Mouse (Mus musculus): ENCODE results near the gene Slc10a4. TPM values are rescaled to one million over a fixed set of nuclear protein-coding genes. Genes with fewer than 3 reads are reported as not detected.

The Slc10a4 gene
- polyA plus RNA-seq (2014; fragmentation: Nextera tagmentation; extraction: Ambion mirVana): 16.0 and 18.1 TPM in 2 replicates

DNA sequence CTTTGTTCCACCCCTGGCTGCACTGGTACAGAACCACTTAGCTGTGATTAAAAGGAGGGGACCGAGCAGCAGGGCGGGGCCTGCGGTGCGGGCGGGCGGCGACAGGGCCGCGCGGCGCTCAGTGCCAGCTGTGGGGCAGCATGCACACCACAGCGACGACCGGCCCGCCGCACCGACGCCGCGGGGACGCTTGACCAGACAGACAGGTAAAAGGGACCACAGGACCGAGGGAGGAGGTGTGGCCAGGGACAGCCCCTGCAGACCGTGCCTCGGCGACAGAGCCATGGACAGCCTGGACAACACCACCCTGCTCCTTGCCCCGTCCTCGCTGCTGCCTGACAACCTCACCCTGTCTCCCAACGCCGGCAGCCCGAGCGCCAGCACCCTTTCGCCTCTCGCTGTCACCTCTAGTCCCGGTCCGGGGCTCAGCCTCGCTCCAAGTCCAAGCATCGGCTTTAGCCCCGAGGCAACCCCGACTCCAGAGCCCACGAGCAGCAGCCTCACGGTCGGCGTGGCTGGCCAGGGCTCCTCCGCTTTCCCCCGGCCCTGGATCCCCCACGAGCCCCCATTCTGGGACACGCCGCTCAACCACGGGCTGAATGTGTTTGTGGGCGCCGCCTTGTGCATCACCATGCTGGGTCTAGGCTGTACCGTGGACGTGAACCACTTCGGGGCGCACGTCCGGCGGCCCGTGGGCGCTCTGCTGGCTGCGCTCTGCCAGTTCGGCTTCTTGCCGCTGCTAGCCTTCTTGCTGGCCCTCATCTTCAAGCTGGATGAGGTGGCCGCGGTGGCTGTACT is at the start of gene Slc10a4:
Slc10a4 (plus strand) TSS at position 100 of the 798 bp plus-strand sequence.
- ATAC-seq (ENCODE audit: low FRiP score) (peak; percentile 94), DNase-seq (ENCODE audit: low spot score) (peak; percentile 58)
- WGBS: 8% methylated on average over 53 of the region's 65 CpGs
- peak within 1 kb of the TSS; percentile 43 for H3K4me3 ChIP-seq (ENCODE audit: low read depth, low read length)
- no peaks in the 10 kb centered on the region for H3K9me3 ChIP-seq (ENCODE audit: control insufficient read depth, low read length)
- H3K36me3 ChIP-seq (ENCODE audit: control insufficient read depth, insufficient read depth, low read length): no peaks in the 10 kb centered on the region
- H3K4me1 ChIP-seq (replicated peaks; ENCODE audit: control insufficient read depth, insufficient read depth, low read length): no peaks in the 10 kb centered on the region
- peak within 1 kb of the TSS; percentile 55; the same call in 1 of the 2 replicates for H3K9ac ChIP-seq (ENCODE audit: low read depth, low read length)
- H3K4me2 ChIP-seq (replicated peaks; ENCODE audit: low read depth, low read length): peak within 1 kb of the TSS; percentile 59
- H3K27ac ChIP-seq (ENCODE audit: low read depth, low read length): 0 out of 2 replicates have a peak within 1 kb of the TSS, but pooled peaks have one; percentile 42
- H3K27me3 ChIP-seq (ENCODE audit: control insufficient read depth, insufficient read depth, low read length): peaks cover 15% of the 10 kb centered on the region

DNA sequence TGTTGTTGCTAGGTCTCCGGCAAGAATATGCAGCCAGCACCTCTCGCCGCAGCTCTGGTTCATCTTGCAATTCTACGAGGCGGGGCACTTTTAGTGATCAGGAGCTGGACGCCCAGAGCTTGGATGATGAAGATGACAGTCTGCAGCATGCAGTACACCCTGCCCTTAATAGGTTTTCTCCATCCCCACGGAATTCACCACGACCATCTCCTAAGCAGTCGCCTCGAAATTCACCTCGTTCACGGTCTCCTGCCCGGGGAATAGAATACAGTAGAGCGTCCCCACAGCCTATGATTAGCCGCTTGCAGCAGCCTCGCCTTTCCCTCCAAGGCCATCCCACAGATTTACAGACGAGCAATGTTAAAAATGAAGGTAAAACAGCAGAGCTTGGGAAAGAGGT is 49.4 kb upstream of the Slc10a4 start:
- no peak for ATAC-seq (ENCODE audit: low FRiP score)
- H3K9me3 ChIP-seq (ENCODE audit: control insufficient read depth, low read length): no peaks in the 10 kb centered on the region
- no peak overlapping the region for H3K9ac ChIP-seq (ENCODE audit: low read depth, low read length)
- 92% methylated on average over 17 of the region's 17 CpGs for WGBS
- no peak overlapping the region for H3K27ac ChIP-seq (ENCODE audit: low read depth, low read length)
- H3K4me3 ChIP-seq (ENCODE audit: low read depth, low read length): no peak overlapping the region
- no peaks in the 10 kb centered on the region for H3K27me3 ChIP-seq (ENCODE audit: control insufficient read depth, insufficient read depth, low read length)
- DNase-seq (ENCODE audit: low spot score): no peak
- no peak overlapping the region for H3K4me2 ChIP-seq (replicated peaks; ENCODE audit: low read depth, low read length)
- no peaks in the 10 kb centered on the region for H3K36me3 ChIP-seq (ENCODE audit: control insufficient read depth, insufficient read depth, low read length)
- H3K4me1 ChIP-seq (replicated peaks; ENCODE audit: control insufficient read depth, insufficient read depth, low read length): no peaks in the 10 kb centered on the region

- Histone ChIP-seq H3K27me3 (ENCODE audit: control insufficient read depth, insufficient read depth, low read length) (no peaks in the 10 kb centered on the region), H3K4me3 (ENCODE audit: low read depth, low read length) (no peak overlapping the region), H3K9ac (ENCODE audit: low read depth, low read length) (no peak overlapping the region), H3K36me3 (ENCODE audit: control insufficient read depth, insufficient read depth, low read length) (no peaks in the 10 kb centered on the region), H3K9me3 (ENCODE audit: control insufficient read depth, low read length) (no peaks in the 10 kb centered on the region), H3K27ac (ENCODE audit: low read depth, low read length) (no peak overlapping the region), H3K4me2 (replicated peaks; ENCODE audit: low read depth, low read length) (no peak overlapping the region), H3K4me1 (replicated peaks; ENCODE audit: control insufficient read depth, insufficient read depth, low read length) (no peaks in the 10 kb centered on the region)
- DNase-seq (ENCODE audit: low spot score) (no peak), ATAC-seq (ENCODE audit: low FRiP score) (no peak)
- WGBS: 83% methylated on average over 6 of the region's 6 CpGs
These were observed 46.6 kb upstream of the Slc10a4 start for GRCm38 (mm10) chr5:72960096-72960495.

DNA sequence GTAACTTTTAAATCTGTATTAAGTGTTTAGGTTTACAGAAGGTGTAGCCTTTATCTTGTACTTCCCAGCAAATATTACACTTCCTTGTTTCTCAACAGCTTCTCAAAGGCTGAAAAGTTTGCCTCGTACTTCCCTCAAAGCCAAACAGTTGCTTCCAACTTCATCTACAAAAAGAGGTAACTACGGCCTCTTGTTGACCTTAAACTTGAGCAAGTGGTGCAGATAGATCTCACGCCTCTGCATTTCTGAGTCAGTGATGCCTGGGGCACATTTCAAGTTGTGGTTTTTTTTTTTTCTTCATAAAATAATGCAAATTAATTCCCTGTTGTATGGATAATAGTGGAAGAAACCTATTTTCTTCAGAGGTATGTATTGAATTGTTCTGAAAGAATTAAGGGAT is 41.0 kb upstream of the Slc10a4 start:
- ATAC-seq (ENCODE audit: low FRiP score) (no peak), DNase-seq (ENCODE audit: low spot score) (no peak)
- 95% methylated on average over 3 of the region's 3 CpGs for WGBS
- Histone ChIP-seq H3K4me2 (replicated peaks; ENCODE audit: low read depth, low read length) (no peak overlapping the region), H3K9ac (ENCODE audit: low read depth, low read length) (no peak overlapping the region), H3K27me3 (ENCODE audit: control insufficient read depth, insufficient read depth, low read length) (no peaks in the 10 kb centered on the region), H3K27ac (ENCODE audit: low read depth, low read length) (no peak overlapping the region), H3K36me3 (ENCODE audit: control insufficient read depth, insufficient read depth, low read length) (0 out of 2 replicates have a peak, but pooled peaks cover 2% of the 10 kb centered on the region), H3K4me1 (replicated peaks; ENCODE audit: control insufficient read depth, insufficient read depth, low read length) (no peaks in the 10 kb centered on the region), H3K4me3 (ENCODE audit: low read depth, low read length) (no peak overlapping the region), H3K9me3 (ENCODE audit: control insufficient read depth, low read length) (no peaks in the 10 kb centered on the region)

DNA sequence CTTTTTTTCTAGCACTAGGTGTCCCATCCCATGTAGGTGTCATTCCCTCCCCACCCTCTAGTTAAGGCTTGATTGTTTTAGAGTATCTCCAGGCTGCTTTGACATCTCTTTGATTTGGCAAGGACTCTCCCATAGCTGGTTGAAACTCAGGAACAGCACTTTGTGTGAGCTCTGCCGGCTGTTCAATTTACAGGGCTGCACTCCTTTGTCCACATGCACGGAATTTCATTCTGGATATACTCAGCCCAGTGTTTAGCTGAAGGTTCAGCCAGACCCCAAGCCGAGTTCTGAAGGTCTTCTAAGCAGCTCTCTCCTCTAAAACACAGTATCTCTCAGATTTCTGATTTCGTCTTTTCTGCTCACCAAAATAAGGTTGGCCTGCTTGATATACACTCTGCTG is 34.2 kb upstream of the Slc10a4 start:
- WGBS: 88% methylated on average over 4 of the region's 4 CpGs
- Histone ChIP-seq H3K27me3 (ENCODE audit: control insufficient read depth, insufficient read depth, low read length) (no peaks in the 10 kb centered on the region), H3K36me3 (ENCODE audit: control insufficient read depth, insufficient read depth, low read length) (0 out of 2 replicates have a peak, but pooled peaks cover 2% of the 10 kb centered on the region), H3K9ac (ENCODE audit: low read depth, low read length) (no peak overlapping the region), H3K4me2 (replicated peaks; ENCODE audit: low read depth, low read length) (no peak overlapping the region), H3K9me3 (ENCODE audit: control insufficient read depth, low read length) (no peaks in the 10 kb centered on the region), H3K4me3 (ENCODE audit: low read depth, low read length) (no peak overlapping the region), H3K27ac (ENCODE audit: low read depth, low read length) (no peak overlapping the region), H3K4me1 (replicated peaks; ENCODE audit: control insufficient read depth, insufficient read depth, low read length) (no peaks in the 10 kb centered on the region)
- DNase-seq (ENCODE audit: low spot score) (no peak), ATAC-seq (ENCODE audit: low FRiP score) (no peak)

DNA sequence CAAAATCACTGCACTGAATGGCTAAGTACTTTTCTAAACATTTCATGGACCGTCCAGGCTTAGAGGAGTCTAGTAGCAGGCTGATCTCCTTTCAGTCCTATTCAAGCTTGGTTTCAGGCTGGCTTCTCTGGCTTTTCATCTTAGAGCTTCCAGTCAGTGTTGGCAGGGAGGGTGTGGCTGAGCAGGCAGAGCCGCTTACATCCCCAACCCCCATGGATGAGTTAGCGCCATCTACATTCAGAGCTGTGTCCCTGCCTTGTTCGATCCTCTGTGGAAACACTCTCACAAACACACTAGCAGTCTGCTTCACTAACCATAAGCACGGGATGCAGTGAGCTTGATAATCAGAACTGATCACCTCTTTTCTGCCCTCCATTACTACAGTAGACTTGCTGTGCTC is 33.7 kb upstream of the Slc10a4 start:
- H3K9ac ChIP-seq (ENCODE audit: low read depth, low read length): no peak overlapping the region
- no peaks in the 10 kb centered on the region for H3K27me3 ChIP-seq (ENCODE audit: control insufficient read depth, insufficient read depth, low read length)
- no peak for DNase-seq (ENCODE audit: low spot score)
- 0 out of 2 replicates have a peak, but pooled peaks cover 2% of the 10 kb centered on the region for H3K36me3 ChIP-seq (ENCODE audit: control insufficient read depth, insufficient read depth, low read length)
- no peaks in the 10 kb centered on the region for H3K9me3 ChIP-seq (ENCODE audit: control insufficient read depth, low read length)
- H3K4me2 ChIP-seq (replicated peaks; ENCODE audit: low read depth, low read length): no peak overlapping the region
- no peak for ATAC-seq (ENCODE audit: low FRiP score)
- WGBS: 64% methylated on average over 5 of the region's 5 CpGs
- no peaks in the 10 kb centered on the region for H3K4me1 ChIP-seq (replicated peaks; ENCODE audit: control insufficient read depth, insufficient read depth, low read length)
- no peak overlapping the region for H3K4me3 ChIP-seq (ENCODE audit: low read depth, low read length)
- H3K27ac ChIP-seq (ENCODE audit: low read depth, low read length): no peak overlapping the region

DNA sequence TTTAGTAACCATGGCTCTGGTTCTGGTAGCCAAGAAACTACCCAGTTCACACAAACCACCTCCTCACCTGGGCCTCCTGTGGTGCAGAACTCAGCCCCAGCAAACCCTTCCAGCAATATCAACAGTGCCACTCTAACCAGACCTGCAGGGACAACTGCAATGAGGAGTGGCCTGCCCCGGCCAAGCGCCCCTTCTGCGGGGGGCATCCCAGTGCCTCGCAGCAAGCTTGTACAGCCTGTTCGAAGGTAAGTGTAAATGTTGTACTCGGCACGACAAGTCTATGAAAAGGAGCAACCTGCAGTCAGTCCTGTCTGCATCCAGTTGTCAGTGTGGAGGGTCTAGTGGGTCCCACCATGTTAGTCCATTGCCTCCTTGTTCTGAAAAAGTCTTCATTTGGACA is 32.1 kb upstream of the Slc10a4 start, which contains the start of gene Gm10135:
Gm10135 (minus strand) TSS at position 101 of the 400 bp plus-strand sequence.
- WGBS: 98% methylated on average over 7 of the region's 7 CpGs
- Histone ChIP-seq H3K36me3 (ENCODE audit: control insufficient read depth, insufficient read depth, low read length) (no peaks in the 10 kb centered on the region), H3K27me3 (ENCODE audit: control insufficient read depth, insufficient read depth, low read length) (no peaks in the 10 kb centered on the region)

DNA sequence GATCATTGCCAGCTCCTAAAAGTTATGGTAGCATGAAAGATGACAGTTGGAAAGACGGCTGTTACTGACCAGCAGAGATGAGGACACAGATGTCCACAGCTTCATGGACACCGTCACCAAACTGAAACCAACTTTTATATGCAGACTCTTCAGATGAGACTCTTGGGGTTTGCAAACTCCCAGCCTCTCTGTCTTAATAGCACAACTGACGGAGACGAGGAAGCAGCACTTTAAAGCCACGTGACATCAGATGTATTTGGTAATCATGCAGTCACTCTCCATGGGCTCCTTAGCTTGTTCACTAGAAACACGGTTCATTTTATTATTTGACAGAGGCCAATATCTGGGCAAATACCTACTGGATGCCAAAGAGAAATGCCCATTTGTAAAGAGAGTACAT is 30.7 kb upstream of the Slc10a4 start:
- no peaks in the 10 kb centered on the region for H3K36me3 ChIP-seq (ENCODE audit: control insufficient read depth, insufficient read depth, low read length)
- ATAC-seq (ENCODE audit: low FRiP score) (no peak), DNase-seq (ENCODE audit: low spot score) (no peak)
- no peak overlapping the region for H3K27ac ChIP-seq (ENCODE audit: low read depth, low read length)
- H3K4me3 ChIP-seq (ENCODE audit: low read depth, low read length): no peak overlapping the region
- H3K4me2 ChIP-seq (replicated peaks; ENCODE audit: low read depth, low read length): no peak overlapping the region
- no peaks in the 10 kb centered on the region for H3K9me3 ChIP-seq (ENCODE audit: control insufficient read depth, low read length)
- WGBS: 89% methylated on average over 6 of the region's 6 CpGs
- H3K9ac ChIP-seq (ENCODE audit: low read depth, low read length): no peak overlapping the region
- H3K4me1 ChIP-seq (replicated peaks; ENCODE audit: control insufficient read depth, insufficient read depth, low read length): no peaks in the 10 kb centered on the region
- H3K27me3 ChIP-seq (ENCODE audit: control insufficient read depth, insufficient read depth, low read length): no peaks in the 10 kb centered on the region

More for the DNA sequence above, 32.1 kb upstream of the Slc10a4 start, which contains the start of gene Gm10135:
- no peak for ATAC-seq (ENCODE audit: low FRiP score)
- no peak within 1 kb of the TSS for H3K9ac ChIP-seq (ENCODE audit: low read depth, low read length)
- no peaks in the 10 kb centered on the region for H3K4me1 ChIP-seq (replicated peaks; ENCODE audit: control insufficient read depth, insufficient read depth, low read length)
- H3K4me2 ChIP-seq (replicated peaks; ENCODE audit: low read depth, low read length): no peak within 1 kb of the TSS
- H3K4me3 ChIP-seq (ENCODE audit: low read depth, low read length): no peak within 1 kb of the TSS
- H3K27ac ChIP-seq (ENCODE audit: low read depth, low read length): no peak within 1 kb of the TSS
- DNase-seq (ENCODE audit: low spot score): no peak
- H3K9me3 ChIP-seq (ENCODE audit: control insufficient read depth, low read length): no peaks in the 10 kb centered on the region

DNA sequence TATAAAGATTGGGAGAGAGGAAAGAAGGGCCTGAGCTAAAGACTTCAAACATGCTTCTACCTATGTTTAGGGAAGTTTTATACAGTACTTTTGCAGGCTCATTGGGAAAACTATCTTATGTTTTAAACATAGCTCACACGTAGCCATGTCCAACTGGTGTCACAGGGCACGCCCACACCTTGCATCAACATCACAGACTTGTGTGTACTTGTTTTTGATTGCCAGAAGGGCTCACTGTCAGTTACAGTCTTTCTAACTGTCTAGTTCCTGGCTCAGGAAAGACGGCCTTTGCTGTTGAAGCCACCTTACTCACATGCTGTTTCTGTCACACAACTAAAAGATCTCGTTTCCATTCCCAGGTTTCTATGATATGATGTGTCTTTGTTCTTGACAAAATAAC is 30.1 kb upstream of the Slc10a4 start:
- H3K27me3 ChIP-seq (ENCODE audit: control insufficient read depth, insufficient read depth, low read length): no peaks in the 10 kb centered on the region
- H3K9me3 ChIP-seq (ENCODE audit: control insufficient read depth, low read length): no peaks in the 10 kb centered on the region
- no peak for DNase-seq (ENCODE audit: low spot score)
- H3K4me2 ChIP-seq (replicated peaks; ENCODE audit: low read depth, low read length): no peak overlapping the region
- H3K27ac ChIP-seq (ENCODE audit: low read depth, low read length): no peak overlapping the region
- H3K4me1 ChIP-seq (replicated peaks; ENCODE audit: control insufficient read depth, insufficient read depth, low read length): no peaks in the 10 kb centered on the region
- no peaks in the 10 kb centered on the region for H3K36me3 ChIP-seq (ENCODE audit: control insufficient read depth, insufficient read depth, low read length)
- H3K4me3 ChIP-seq (ENCODE audit: low read depth, low read length): no peak overlapping the region
- 90% methylated on average over 4 of the region's 4 CpGs for WGBS
- H3K9ac ChIP-seq (ENCODE audit: low read depth, low read length): no peak overlapping the region
- no peak for ATAC-seq (ENCODE audit: low FRiP score)

Measured in hindbrain, embryonic 11.5 days (tissue).